Mouse (Mus musculus) erythroblast, embryonic 14.5 days (primary cell): Measurements from ENCODE around the gene Olfr1362.

Experiments used
- GATA1 ChIP-seq: IDR thresholded peaks from 2 replicates; pipeline ENCODE4 v1.6.1; 2012; ENCODE audit warnings: low read length, inconsistent platforms, mixed read lengths
- TAL1 ChIP-seq: IDR thresholded peaks from 3 replicates; pipeline ENCODE4 v1.6.1; 2012; ENCODE audit warnings: low read length, inconsistent platforms, mixed read lengths

- TF ChIP-seq TAL1: no peak
- no peak for TF ChIP-seq GATA1
These were observed 32.2 kb downstream of the Olfr1362 start, which contains the start of gene Olfr1364 for GRCm38 (mm10) chr13:21581659-21582058.
